Mouse (Mus musculus) granulocyte monocyte progenitor cell, adult 5-6 weeks (primary cell): ENCODE measurements around the gene Dkkl1. TPM values are rescaled to one million over a fixed set of nuclear protein-coding genes. Genes with fewer than 3 reads are reported as not detected.
"Not testable (repeated sequence)": the region's sequence is repeated elsewhere in the genome, so short reads cannot be mapped to it uniquely, and the experiment has no call there.

ENCODE experiments used
- ATAC-seq: replicated peaks from 2 replicates; pipeline ENCODE4 v1.8.0; 2016; ENCODE audit warnings: mild to moderate bottlenecking, moderate TSS enrichment, inconsistent platforms; ENCODE audit not compliant: poor library complexity, severe bottlenecking
- total RNA-seq, 2 experiments: library from RNA; stranded (forward) in 1 of 2; stranded (reverse) in 1 of 2; fragments of 200-712, 200-1000 nt in 1 of 2; fragments of >200 nt in 1 of 2; fragmentation: Nextera tagmentation in 1 of 2; gene quantifications; 2 replicates each; pipeline ENCODE4 v1.2.3; 2014 to 2017

Dkkl1 gene
- total RNA-seq (2014; fragmentation: Nextera tagmentation) (2.3 and 9.5 TPM in 2 replicates), total RNA-seq (2017) (0.77 TPM in 1 of 2 replicates, not detected in the other)

DNA sequence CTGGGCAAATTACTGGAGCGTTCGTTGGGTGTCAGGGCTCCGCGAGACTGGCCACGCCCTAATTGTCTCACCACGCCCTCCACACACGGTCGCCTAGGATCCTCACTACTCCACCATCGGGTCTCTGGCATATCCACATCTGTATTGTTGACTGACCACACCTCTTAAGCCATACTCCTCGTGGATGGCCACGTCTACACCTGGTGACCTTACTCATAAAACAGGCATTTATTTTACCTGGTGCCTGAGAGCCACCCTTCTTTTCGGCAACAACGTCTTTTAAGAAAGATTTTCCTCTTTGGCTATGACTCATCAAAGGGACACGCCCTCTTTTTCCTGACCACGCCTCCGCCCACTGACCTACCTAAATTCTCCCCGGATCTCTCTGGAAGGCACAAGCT, at the start of gene Dkkl1:
Gene Dkkl1 (minus strand): TSS at position 297 of the 401 bp plus-strand sequence.
- ATAC-seq, result peak; percentile 78

DNA sequence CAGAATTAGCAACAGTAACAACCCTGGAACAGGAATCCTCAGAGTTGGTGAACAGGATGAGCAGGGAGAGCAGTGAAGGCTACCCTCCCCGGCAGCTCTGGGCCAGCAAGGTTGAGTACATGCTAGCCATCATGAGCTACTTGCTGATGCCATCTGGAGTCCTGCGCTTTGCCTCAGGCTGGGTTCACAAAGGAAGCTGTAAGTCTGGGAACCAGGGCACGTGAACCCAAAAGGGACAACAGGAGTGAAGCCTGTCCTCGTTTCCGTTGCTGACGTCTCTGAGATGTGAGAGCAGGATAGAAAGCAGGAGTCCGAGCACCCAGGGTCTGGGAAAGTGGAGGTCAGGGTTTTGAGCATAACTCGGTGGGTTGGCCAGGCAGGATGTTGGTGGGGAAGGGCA, 47.3 kb upstream of the Dkkl1 start:
- no peak for ATAC-seq

DNA sequence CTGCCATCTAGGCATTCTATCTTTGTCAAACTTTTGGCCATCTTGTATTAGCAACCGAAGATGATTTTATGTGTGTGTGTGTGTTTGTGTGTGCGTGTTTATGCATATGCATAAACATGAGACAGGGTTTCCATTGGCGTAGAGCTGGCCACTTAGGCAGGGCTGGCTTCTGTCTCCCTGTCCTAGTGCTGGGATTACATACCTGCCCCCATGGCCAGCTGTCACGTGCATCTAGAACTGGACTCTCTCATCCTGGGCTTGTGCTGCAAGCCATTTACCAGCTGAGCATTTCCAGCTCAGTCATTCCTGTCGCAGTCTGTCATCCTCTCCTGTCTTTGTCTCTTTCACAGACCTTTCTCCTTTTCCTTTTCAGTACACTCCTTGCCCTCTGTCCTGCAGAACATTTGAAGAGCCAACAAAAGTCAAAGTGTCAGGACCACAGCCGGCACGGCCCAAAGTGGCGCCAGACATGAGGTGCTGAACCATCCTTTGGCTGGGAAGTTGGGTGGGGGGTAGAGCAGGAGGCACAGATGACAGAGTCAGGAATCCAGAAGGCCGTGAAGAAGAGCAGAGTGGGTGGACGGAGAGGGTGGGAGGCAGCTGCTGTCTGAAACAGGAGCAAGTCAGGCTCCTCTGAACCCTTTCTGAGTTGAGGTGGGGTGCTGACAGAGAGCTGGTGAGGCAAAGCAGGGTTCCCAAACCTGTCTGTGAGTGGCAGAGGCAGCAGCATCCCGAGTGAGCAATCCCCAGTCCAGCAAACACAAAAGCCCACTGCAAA, 45.3 kb upstream of the Dkkl1 start:
- no peak for ATAC-seq

DNA sequence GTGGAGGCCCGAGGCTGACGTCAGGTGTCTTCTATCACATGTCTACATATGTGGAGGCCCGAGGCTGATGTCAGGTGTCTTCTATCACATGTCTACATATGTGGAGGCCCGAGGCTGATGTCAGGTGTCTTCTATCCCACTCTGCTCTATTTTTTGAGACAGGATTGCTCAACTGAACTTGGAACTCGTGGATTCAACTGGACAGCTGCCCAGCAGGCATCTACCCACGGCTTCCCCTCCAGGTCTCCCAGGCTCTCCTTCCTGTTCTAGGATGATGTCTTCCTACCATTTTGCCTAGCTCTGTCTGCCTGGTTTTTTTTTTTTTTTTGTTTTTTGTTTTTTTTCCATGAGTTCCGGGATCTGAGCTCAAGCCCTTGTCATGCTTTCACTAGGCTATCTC, 43.9 kb upstream of the Dkkl1 start:
- not testable (repeated sequence) for ATAC-seq

DNA sequence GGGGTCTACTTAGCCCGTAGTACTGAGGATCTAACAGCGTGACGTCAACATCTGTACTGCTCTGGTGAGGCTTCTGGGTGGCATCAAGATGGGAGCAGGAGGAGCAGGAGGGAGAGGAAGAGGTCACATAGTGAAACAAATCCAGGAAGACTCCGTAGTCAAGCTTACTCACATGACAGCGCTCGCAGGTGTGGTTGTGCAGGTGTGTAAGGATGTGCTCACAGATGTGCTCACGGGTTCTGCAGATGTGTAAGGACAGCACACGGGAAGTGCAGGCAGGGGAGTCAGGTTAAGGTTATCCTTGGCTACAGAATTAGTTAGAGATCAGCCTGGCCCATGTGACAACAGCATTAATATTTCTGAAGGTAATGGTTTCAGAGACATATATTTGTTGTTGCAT, 41.9 kb upstream of the Dkkl1 start:
- no peak for ATAC-seq

DNA sequence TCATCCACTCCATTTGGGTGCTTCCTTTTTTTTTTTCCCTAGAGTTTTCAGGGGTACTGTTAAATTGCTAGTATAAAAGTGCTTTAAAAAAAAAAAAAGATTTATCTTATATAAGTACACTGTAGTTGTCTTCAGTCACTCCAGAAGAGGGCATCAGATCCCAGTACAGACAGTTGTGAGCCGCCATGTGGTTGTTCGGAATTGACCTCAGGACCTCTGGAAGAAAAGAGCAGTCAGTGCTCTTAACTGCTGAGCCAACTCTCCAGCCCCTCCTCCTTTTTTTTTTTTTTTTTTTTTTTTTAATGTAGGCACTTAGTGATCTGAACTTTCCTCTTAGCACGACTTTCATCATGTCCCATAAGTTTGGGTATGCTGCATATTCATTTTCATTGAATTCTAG, 35.7 kb upstream of the Dkkl1 start:
- ATAC-seq, result no peak

DNA sequence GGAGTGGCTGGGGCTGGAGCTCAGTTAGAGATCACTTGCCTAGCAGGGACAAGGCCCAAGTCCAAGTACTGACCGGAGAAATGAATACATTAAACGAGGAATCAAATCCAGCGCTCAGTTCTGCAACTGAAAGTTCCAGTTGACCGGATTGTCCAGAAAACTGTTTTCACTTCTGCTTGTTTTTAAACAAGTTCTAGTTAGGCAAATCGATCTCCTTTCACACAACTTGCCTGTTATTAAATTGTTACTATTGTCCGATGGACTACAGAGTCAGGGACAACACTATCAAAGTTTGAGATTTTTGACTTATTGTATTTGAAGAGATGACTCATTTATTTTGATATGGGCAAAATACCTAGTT, 29.4 kb upstream of the Dkkl1 start:
- ATAC-seq, result no peak

DNA sequence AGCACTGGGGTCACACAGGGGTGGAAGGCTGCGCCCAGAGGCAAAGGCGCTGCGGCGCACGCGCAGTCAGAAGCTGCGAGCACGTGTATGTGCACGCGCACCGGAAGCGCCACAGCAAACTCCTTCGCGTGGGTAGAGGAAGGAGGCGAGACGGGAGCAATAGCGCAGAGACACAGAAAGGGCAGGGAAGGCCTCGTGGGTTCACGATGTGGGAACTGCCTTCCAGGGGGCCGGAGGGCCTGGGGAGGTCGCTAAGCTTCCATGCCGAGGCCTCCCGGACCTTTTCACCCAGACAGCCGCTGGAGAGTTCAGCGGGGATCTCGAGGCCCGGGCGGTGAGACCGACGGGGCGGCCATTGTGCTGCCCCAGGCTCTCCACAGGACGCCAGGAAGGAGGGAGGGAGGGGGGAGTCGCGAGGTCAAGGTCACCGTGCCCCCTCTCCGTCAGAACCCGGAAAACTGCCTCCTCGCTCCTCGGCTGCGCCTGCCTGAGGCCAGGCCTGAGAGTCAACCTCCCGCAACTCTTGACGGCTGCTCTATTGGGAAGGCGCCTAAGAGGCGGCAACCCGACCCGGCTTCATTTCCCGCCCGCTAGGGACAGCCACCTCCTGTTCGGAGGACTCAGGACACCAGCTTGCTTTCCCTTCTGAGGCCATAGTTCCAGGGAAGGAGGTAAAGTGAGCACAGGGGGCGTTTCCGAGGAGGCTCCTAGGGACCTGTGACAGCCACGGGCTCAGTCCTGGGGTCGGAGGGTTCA, 28.9 kb upstream of the Dkkl1 start, which contains the start of gene Slc6a16:
Gene Slc6a16 (plus strand): TSS at position 453 of the 756 bp plus-strand sequence.
- ATAC-seq, result no peak

DNA sequence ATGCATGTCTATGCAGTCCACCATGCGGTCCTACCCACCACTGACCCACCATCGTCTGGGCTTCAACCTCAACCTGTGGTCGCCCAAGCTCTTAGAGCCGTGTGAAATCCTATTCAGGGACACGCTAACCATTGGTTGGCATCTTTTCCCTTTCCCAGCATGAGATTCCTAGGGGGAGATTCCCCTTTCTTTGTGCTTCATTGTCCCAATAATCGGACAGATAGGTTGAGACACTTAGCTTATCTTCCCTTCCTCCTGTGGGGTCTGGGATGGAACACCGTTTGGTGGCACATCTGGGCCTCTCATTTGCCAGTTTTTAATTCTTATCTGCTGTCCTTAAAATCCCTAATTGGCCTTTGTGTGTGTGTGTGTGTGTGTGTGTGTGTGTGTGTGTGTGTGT, 28.2 kb upstream of the Dkkl1 start:
- no peak for ATAC-seq

DNA sequence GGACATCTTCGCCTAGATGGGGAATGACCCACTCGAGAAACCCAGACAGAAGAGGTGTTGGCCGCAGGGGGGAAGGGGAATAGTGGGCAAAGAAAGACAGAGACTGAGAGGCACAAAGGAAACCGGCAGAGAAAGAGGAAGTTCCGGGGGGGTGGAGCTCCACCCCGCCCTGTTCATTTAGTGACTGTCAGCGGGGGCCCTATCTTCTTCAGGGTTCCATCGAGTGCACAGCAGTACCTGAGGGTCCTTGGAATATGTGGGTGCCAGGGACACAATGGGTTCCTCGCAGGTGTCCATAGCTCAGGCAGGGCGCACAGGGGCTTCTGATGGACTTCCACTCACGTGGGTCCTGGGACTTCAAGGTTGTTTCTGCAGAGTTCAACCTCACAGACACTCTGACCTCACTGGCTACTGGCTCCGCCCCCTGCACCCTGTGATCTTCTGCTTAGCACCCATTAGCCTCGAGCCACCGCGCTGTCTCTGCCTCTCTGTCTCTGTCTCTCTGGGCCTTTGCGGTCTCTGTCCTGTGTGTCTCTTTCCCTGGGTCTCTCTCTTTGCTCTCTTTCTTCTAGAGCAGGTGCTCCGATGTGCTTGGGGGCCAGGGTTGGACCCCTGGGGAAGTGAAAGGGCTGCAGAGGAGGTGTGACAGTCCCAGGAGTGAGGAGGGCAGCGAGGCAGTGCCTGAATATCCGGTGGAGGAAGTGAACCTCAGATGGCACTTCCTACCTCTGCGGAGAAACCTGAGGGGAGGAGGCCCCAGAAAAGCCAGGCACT, 27.0 kb upstream of the Dkkl1 start, which contains the start of gene Cd37:
Gene Cd37 (minus strand): TSS at position 393 of the 774 bp plus-strand sequence.
- ATAC-seq, result peak; percentile 69

DNA sequence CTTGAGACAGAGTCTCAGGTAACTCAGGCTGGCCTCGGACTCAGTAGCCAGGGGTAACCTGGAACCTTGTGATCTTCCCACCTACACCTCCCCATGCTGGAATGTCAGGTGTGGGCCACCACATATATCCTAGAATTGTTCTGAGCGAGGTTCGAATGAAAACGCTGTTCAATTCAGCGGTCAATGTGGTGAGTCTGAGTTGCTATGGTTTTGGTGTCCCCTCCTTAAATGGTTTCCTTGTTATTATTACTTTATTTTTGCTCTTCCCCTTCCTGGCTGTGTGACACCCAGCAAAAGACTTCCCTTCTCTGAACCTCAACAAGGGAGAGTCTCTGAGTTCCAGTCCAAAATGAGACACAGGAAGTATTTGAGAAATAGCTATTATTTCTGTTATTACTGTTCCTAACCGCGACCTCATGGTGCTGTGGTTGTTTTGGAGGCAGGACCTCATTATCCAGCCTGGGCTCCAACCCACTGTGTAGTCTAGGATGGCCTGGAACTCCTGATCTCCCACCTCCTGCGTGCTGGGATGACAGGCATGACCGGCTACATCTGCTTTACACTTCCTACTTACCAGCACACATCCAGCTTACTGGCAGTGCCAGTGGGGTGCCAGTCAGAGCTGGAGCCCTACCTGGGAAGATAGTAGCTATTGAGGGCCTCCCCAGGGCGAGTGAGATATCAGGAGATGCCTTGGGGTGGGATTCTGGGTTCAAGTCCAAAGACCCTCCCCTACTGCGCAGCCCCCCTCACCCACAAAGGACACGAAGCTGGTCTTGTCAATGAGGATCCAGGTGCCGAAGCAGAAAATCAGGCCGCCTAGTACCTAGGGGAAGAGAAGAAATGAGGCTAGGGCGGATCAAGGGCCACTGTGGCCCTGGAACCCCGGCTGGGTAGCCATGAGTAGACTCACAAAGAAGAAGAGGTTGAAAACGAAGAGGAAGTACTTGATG, 26.1 kb upstream of the Dkkl1 start:
- ATAC-seq, result peak; percentile 47

DNA sequence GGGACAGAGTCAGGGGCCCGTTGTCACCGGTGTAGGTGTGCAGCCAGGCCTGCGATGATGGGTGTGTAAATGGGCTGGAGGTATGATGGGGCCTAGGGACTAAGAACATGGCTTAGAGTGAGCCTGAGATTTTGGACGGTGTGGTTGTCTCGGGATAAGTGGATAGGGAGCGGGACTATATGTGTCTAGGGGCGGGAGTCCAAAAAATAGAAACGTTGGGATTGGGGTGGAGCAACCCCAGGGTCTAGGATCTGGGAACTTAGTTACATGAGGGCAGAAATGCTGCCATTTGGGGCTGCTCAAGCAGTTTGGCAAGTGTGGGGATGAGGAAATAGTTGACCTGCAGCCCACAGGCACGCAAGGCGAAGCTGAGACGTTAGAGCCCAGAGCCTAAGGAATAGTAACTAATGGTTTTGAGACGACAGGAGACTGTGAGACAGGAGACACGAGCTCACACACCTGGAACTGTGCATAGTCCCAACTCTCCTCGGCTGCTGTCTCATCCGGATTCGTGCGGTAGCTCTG, 23.8 kb upstream of the Dkkl1 start:
- no peak for ATAC-seq

DNA sequence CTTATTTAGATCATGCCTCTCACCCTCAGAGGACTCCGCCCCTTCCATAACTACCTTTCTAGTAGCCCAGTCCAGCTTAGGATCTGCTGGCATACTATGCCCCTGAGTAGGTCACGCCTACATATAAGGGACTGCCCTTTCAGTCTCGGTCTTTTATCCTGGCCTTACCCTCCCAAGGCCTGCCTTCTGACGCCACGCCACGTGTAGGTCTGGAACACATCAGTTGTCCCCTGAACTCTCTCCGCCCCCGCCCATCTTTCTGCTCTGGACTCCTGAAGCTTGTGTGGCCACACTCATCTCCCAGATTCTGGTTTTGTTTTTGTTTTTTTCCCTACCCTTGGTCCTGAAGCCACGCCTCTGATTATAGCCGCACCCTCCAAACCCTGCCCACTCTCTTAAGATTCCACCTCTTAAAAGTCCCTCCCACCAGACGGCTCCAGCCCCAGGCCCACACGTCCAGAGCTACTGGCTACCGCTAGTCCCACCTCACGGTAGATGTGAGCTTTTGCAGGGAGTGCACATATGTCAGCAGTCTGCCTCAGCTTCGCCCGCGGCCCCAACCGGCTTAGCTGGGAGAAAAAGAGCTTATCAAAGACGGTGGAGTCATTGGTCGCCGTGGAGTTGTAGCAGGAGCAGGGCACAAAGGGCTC, 23.1 kb upstream of the Dkkl1 start:
- ATAC-seq, result no peak

DNA sequence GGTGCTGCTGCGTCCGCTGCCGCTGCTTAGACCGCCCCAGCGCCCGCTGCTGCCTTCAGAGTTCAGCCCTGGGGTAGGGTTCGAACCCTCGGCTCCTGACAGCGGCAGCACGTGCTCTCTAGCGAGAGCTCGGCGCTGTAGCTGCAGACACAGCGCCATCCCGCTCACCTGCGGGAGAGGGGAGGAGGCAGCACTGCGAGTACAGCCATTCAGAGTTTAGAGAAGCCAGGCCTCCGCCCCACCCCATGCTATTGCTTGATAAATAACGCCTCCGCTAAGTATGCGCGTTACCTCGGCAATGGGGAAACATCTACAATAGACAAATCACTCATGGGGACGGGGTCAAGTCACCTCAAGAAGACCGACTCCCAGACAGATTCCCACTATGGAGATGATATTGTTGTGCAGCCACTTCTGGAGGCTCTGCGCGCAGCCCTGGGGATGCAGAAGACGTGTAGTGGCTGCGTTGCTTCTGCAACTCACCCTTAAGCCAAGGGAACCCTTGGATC, 22.4 kb upstream of the Dkkl1 start:
- ATAC-seq, result no peak

DNA sequence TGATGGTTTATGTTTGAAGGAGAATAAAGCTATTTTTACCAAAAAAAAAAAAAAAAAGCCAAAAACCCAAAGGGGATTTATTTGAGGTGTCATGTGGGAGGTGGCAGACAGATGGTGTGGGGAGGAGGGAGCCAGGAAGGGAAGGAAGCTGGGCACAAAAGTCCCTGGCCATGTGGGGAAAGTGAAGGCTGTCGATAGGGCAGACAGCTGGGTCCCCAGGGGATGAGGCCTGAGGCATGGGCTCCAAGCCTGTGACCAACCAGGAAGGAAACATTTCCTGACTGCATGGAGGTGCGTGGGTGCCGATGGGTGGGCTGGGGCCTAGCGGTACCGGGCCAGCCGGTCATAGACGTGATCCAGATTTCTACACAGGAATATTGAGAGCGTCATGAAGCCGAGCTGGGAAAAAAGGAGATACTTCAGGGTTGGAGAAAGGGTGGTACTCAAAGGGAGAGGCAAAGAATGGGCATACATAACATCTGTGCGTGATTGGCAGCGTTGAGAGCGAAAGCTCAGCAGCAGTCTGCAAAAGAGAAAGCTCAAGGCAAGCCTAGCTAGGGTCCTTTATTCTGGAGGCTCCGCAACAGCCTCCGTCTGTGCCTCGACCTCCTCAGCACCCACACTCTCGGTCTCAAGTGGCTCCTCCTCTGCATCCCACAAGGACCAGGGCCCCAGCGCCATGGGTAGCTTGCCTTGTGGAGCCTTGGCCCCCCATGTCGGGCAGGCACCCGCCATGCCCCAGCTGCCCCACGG, 21.8 kb upstream of the Dkkl1 start:
- no peak for ATAC-seq

DNA sequence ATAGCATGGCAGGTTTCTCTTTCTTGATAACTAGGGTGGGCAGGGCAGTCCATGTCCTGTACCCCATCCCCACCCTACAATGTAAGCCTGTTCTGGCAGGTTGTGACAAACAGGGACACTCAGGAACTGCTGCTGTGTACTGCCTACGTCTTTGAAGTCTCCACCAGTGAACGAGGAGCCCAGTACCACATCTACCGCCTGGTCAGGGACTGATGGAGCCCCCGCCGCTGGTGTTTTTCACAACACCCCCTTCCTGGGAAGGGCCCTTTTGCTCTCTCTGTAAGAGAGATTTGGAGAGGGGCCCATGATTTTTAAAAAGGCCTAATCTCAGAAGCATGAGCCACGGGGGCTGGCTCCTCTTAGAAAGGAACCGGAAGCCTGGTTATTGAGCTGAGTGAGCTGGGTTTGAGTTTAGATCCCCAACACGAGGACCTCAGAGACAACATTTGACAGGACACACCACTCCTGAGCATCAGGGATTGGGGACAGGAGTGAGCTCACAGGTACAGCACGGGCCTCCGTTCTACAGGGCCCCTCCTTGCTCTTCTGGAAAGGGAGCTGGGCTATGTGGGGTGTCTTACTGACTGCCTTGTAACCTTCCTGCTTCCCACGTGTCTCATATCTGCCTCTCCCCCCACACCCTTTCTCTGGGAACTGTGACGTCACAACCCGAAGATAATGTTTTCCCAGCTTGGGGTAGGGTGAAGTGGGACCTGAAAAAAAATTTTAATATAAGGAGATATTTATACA, 20.9 kb upstream of the Dkkl1 start:
- ATAC-seq, result no peak

DNA sequence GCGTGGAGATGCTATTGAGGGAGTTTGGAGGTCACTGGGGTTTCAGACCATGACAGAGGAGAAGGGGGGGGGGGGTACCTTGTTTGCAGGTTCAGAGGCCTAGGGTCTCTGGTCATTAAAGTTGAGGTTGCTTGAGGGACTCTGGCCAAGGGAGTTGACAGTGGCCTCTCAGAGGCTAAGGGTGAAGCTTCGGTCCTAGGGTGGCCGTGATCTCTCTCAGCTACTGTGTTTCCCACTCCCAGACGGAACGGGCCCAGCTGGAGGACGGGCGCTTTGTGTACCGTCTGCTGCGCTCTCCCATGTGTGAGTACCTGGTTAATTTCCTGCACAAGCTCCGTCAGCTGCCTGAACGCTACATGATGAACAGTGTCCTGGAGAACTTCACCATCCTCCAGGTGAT, 20.0 kb upstream of the Dkkl1 start:
- no peak for ATAC-seq
